ENCODE assay signal across 7 mouse cellular contexts in genomic region chr11:64442119-64442518, GRCm38 (mm10). TPM values are rescaled to one million over a fixed set of nuclear protein-coding genes. Genes with fewer than 3 reads are reported as not detected.
DNase-seq lines count a peak whose midpoint lies in the region; ATAC-seq and TF ChIP-seq lines count a peak whose summit lies in the region.

No protein-coding gene starts in this region.

- H3K27ac ChIP-seq in liver, embryonic 14.5 days = no peak overlapping the region
- no peak overlapping the region for H3K27ac ChIP-seq in liver, embryonic 12.5 days
- H3K27ac ChIP-seq in forebrain, embryonic 14.5 days (ENCODE audit: low read depth, low read length) = no peak overlapping the region
- no peak overlapping the region for H3K27ac ChIP-seq in kidney, embryonic 14.5 days (ENCODE audit: low read depth, low read length)

- TF ChIP-seq CTCF in liver, embryonic 14.5 days (IDR thresholded peaks at IDR 0.05; ENCODE audit: low read depth) = peak; percentile 51; the same call in 1 of the 2 replicates

- no peak overlapping the region for H3K9ac ChIP-seq in liver, embryonic 14.5 days (replicated peaks)
- H3K9ac ChIP-seq in liver, embryonic 12.5 days = no peak overlapping the region
- no peak overlapping the region for H3K9ac ChIP-seq in forebrain, embryonic 14.5 days (ENCODE audit: low read length)
- no peak overlapping the region for H3K9ac ChIP-seq in kidney, embryonic 14.5 days (ENCODE audit: low read depth, low read length)

- no peak overlapping the region for H3K4me2 ChIP-seq in liver, embryonic 14.5 days (ENCODE audit: low read depth)
- no peak overlapping the region for H3K4me2 ChIP-seq in liver, embryonic 12.5 days
- H3K4me2 ChIP-seq in forebrain, embryonic 14.5 days (ENCODE audit: low read length) = no peak overlapping the region
- peak overlapping the region; percentile 24; the same call in 1 of the 2 replicates for H3K4me2 ChIP-seq in kidney, embryonic 14.5 days (replicated peaks; ENCODE audit: low read depth, low read length)

- WGBS in liver, embryonic 14.5 days (ENCODE audit: insufficient replicate concordance) = 33% methylated on average over 8 of the region's 8 CpGs
- WGBS in liver, embryonic 12.5 days (ENCODE audit: insufficient replicate concordance) = 35% methylated on average over 8 of the region's 8 CpGs
- 29% methylated on average over 8 of the region's 8 CpGs for WGBS in forebrain, embryonic 14.5 days
- 34% methylated on average over 8 of the region's 8 CpGs for WGBS in kidney, embryonic 14.5 days

- peaks cover 8% of the 10 kb centered on the region for H3K27me3 ChIP-seq in liver, embryonic 14.5 days (ENCODE audit: control insufficient read depth, insufficient read depth, low read length)
- H3K27me3 ChIP-seq in liver, embryonic 12.5 days (replicated peaks) = peaks cover 5% of the 10 kb centered on the region
- peaks cover 12% of the 10 kb centered on the region for H3K27me3 ChIP-seq in forebrain, embryonic 14.5 days (replicated peaks; ENCODE audit: control insufficient read depth, insufficient read depth, low read length)
- peaks cover 22% of the 10 kb centered on the region; the same call in 1 of the 2 replicates for H3K27me3 ChIP-seq in kidney, embryonic 14.5 days (ENCODE audit: control insufficient read depth, insufficient read depth, low read length)

- TF ChIP-seq EP300 in liver, embryonic 14.5 days (IDR thresholded peaks at IDR 0.05; ENCODE audit: low read depth) = no peak

- DNase-seq in liver, embryonic 14.5 days (ENCODE audit: low read depth in 3 of 3, low spot score in 3 of 3) = peak in 1 of 3 experiments; percentile 2
- DNase-seq in WW6 (ENCODE audit: low read depth, low spot score) = peak; percentile 28
- peak; percentile 93 for DNase-seq in forebrain, embryonic 14.5 days (ENCODE audit: low spot score)
- peak; percentile 85 for DNase-seq in lung, postnatal 36 days
- no peak for DNase-seq in spleen, adult 18-20 months

- H3K4me1 ChIP-seq in liver, embryonic 14.5 days (replicated peaks; ENCODE audit: control insufficient read depth in 2 of 2, insufficient read depth in 2 of 2, low read length in 1 of 2) = no peaks in the 10 kb centered on the region
- no peaks in the 10 kb centered on the region for H3K4me1 ChIP-seq in liver, embryonic 12.5 days
- H3K4me1 ChIP-seq in forebrain, embryonic 14.5 days (ENCODE audit: control insufficient read depth, insufficient read depth, low read length) = no peaks in the 10 kb centered on the region
- 0 out of 2 replicates have a peak, but pooled peaks cover 5% of the 10 kb centered on the region for H3K4me1 ChIP-seq in kidney, embryonic 14.5 days (ENCODE audit: control insufficient read depth, insufficient read depth, low read length)

- H3K9me3 ChIP-seq in liver, embryonic 14.5 days (ENCODE audit: control insufficient read depth, low read length) = no peaks in the 10 kb centered on the region
- no peaks in the 10 kb centered on the region for H3K9me3 ChIP-seq in liver, embryonic 12.5 days (replicated peaks)
- no peaks in the 10 kb centered on the region for H3K9me3 ChIP-seq in forebrain, embryonic 14.5 days (replicated peaks; ENCODE audit: control insufficient read depth, low read length)
- no peaks in the 10 kb centered on the region for H3K9me3 ChIP-seq in kidney, embryonic 14.5 days (ENCODE audit: control insufficient read depth, low read length)

- ATAC-seq in liver, embryonic 14.5 days (ENCODE audit: insufficient read depth) = no peak
- ATAC-seq in liver, embryonic 12.5 days = no peak
- ATAC-seq in forebrain, embryonic 14.5 days = no peak
- no peak for ATAC-seq in kidney, embryonic 14.5 days (ENCODE audit: low FRiP score, low TSS enrichment)

- no peaks in the 10 kb centered on the region for H3K36me3 ChIP-seq in liver, embryonic 14.5 days (replicated peaks; ENCODE audit: control insufficient read depth, insufficient read depth, low read depth)
- no peaks in the 10 kb centered on the region for H3K36me3 ChIP-seq in liver, embryonic 12.5 days
- no peaks in the 10 kb centered on the region for H3K36me3 ChIP-seq in forebrain, embryonic 14.5 days (ENCODE audit: control insufficient read depth, insufficient read depth, low read length)
- no peaks in the 10 kb centered on the region for H3K36me3 ChIP-seq in kidney, embryonic 14.5 days (ENCODE audit: control insufficient read depth, insufficient read depth, low read length)

- H3K4me3 ChIP-seq in liver, embryonic 14.5 days (ENCODE audit: insufficient read depth in 1 of 2, low read depth in 2 of 2, low read length in 2 of 2) = no peak overlapping the region
- H3K4me3 ChIP-seq in liver, embryonic 12.5 days = no peak overlapping the region
- H3K4me3 ChIP-seq in forebrain, embryonic 14.5 days (ENCODE audit: low read depth, low read length) = no peak overlapping the region
- no peak overlapping the region for H3K4me3 ChIP-seq in kidney, embryonic 14.5 days (ENCODE audit: low read length)

RNA-seq across cellular contexts. Expression of gene F930015N05Rik, which starts 5.7 kb away (rescaled TPM):
- 0.03 TPM in 1 of 2 replicates, not detected in the other for polyA plus RNA-seq in liver, embryonic 14.5 days (2012; rRNA removed)
- polyA plus RNA-seq in liver, embryonic 14.5 days (2014; fragmentation: Nextera tagmentation; extraction: Ambion mirVana) = not detected in 2 replicates
- polyA plus RNA-seq in liver, embryonic 12.5 days (2016; fragmentation: Nextera tagmentation; extraction: Ambion mirVana) = 0.12 and 0.77 TPM in 2 replicates
- polyA plus RNA-seq in forebrain, embryonic 14.5 days (2014; fragmentation: Nextera tagmentation; extraction: Ambion mirVana) = 0.17 TPM in 1 of 2 replicates, not detected in the other
- 0.99 and 3.2 TPM in 2 replicates for polyA plus RNA-seq in kidney, embryonic 14.5 days (2014; fragmentation: Nextera tagmentation; extraction: Ambion mirVana)

RNA-seq across cellular contexts. Expression of gene Hs3st3a1, which starts 7.0 kb away (rescaled TPM):
- 0.12 and 0.20 TPM in 2 replicates for polyA plus RNA-seq in liver, embryonic 14.5 days (2012; rRNA removed)
- 0.06 and 0.16 TPM in 2 replicates for polyA plus RNA-seq in liver, embryonic 14.5 days (2014; fragmentation: Nextera tagmentation; extraction: Ambion mirVana)
- 0.62 and 0.87 TPM in 2 replicates for polyA plus RNA-seq in liver, embryonic 12.5 days (2016; fragmentation: Nextera tagmentation; extraction: Ambion mirVana)
- 0.30 and 0.32 TPM in 2 replicates for polyA plus RNA-seq in forebrain, embryonic 14.5 days (2014; fragmentation: Nextera tagmentation; extraction: Ambion mirVana)
- polyA plus RNA-seq in kidney, embryonic 14.5 days (2014; fragmentation: Nextera tagmentation; extraction: Ambion mirVana) = 2.4 and 3.1 TPM in 2 replicates

Comparison
In these comparisons a context has a peak if more than half of its experiments do, and no peak if none do; other contexts are left out.
1. DNase-seq: peak in WW6 (single experiment), forebrain, embryonic 14.5 days (single experiment) and lung, postnatal 36 days (single experiment); none in spleen, adult 18-20 months (0 of 2).